Mouse (Mus musculus): ENCODE data around the gene Fam168a.
A peak's percentile ranks its signal among the peaks of the same experiment; 100 is the strongest.
"Not testable (repeated sequence)": the region's sequence is repeated elsewhere in the genome, so short reads cannot be mapped to it uniquely, and the experiment has no call there.

The Fam168a gene

DNA sequence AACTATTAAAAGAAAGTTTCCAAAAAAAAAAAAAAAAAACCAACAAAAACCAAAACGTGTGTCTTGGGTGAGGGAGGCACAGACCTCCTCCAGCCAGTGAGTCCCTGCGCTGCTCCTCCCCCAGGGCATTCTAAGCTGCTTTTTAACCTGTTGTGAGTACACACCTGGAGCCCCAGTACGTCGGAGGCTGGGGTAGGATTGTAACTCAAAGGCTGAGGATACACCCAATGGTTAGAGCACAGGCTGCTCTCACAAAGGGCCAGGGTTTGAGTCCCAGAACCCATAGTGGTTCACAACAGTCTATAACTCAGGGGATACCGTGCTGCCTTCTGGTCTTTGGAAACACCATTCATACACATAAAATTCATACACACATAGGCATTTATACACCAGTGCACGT, 135.2 kb downstream of the Fam168a start:
- DNase-seq (ENCODE audit: low read depth, low spot score), result no peak

DNA sequence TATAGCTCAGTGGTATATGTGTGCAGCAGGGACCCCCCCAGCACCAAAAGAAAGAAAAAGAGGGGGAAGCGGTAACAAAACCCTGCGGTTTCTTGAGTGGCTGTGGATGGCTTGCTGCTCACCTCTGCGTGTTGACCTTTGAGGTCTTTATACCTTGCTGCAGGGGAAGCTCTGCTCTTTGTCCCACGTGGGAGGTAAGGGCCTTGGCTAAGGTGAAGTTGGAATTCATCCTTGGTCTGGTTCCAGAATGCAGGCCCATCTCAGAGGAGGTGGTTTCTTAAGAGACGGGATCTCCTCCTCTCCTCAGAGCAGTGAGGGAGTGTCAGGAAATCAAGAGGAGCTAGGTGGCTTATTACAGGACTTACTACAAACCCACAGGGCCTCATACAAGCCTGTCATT, 135.7 kb downstream of the Fam168a start:
- DNase-seq (ENCODE audit: low read depth, low spot score), result no peak

GRCm38 (mm10) chr7:100843866-100844265, 137.4 kb downstream of the Fam168a start:
- DNase-seq (ENCODE audit: low read depth, low spot score), result no peak

- no peak for DNase-seq (ENCODE audit: low read depth, low spot score)
Measured at GRCm38 (mm10) chr7:100844385-100845025, 138.1 kb downstream of the Fam168a start.

GRCm38 (mm10) chr7:100845026-100845400, 138.6 kb downstream of the Fam168a start:
- no peak for DNase-seq (ENCODE audit: low read depth, low spot score)

DNA sequence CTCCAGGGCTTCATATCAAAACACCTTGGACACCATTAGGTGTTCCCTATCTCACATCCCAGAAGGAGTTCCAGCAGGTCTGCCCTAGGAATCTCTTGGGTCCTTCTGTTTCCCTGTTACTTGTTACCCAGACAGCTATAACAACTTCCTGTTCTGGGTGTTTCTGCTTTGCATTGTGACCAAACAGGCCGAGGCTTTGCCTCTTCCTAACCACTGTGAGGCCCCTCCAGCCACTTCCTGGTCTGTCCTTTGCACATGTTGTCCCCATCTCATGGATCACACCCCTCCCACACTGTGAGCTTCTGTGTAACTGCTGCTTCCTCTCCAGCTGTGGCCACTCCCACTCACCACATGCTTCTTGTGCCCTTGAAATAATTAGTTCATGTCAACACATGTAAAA, 139.0 kb downstream of the Fam168a start:
- no peak for DNase-seq (ENCODE audit: low read depth, low spot score)

- not testable (repeated sequence) for DNase-seq (ENCODE audit: low read depth, low spot score)
Measured at GRCm38 (mm10) chr7:100846033-100846432, 139.6 kb downstream of the Fam168a start.

GRCm38 (mm10) chr7:100847131-100847530, 140.7 kb downstream of the Fam168a start:
- no peak for DNase-seq (ENCODE audit: low read depth, low spot score)

GRCm38 (mm10) chr7:100848744-100849143, 142.3 kb downstream of the Fam168a start:
- DNase-seq (ENCODE audit: low read depth, low spot score), result peak; percentile 75

GRCm38 (mm10) chr7:100849508-100849907, 143.1 kb downstream of the Fam168a start:
- no peak for DNase-seq (ENCODE audit: low read depth, low spot score)

- no peak for DNase-seq (ENCODE audit: low read depth, low spot score)
Measured at GRCm38 (mm10) chr7:100851481-100852356, 145.3 kb downstream of the Fam168a start.

DNA sequence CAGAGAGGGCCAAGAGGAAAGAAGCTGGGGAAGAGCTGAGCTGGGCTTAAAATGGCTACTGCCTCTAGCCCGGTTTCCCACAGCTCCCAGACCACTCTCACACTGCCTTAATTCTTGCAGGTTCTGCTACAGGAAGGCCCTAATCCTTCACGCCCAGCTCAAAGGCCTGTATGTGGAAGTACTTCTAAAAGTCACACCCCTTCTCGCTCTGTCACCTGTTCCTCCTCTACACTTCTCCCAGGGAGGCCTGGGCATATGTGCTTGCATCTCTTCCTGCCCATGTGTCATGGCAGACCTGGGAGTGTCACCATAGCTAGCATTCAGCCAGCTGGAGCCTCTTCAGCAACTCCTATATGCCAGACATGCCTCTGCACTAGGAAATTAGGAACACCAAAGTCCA, 147.0 kb downstream of the Fam168a start:
- no peak for DNase-seq (ENCODE audit: low read depth, low spot score)

GRCm38 (mm10) chr7:100854137-100854814, 147.8 kb downstream of the Fam168a start:
- no peak for DNase-seq (ENCODE audit: low read depth, low spot score)

DNA sequence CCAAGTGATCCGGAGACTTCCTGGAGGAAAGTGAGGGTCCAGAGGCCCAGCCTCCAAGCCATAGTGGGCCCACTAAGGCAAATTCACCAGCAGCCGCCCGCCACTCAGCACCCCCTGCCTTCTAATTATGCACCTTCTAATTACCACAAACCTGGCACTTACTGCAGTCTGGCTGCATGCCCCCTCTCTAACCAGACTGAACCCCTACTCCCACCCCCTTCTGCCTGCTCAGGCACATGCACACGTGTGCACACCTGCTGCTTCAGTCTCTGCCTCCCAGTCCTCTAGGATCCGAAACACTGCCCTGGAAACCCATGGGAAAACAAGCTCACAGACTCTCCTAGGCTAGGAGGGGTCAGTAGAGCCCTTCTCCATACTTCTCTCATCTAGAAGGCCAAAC, 148.4 kb downstream of the Fam168a start:
- no peak for DNase-seq (ENCODE audit: low read depth, low spot score)

- DNase-seq (ENCODE audit: low read depth, low spot score), result no peak
Measured at GRCm38 (mm10) chr7:100855300-100855699, 148.9 kb downstream of the Fam168a start.

DNA sequence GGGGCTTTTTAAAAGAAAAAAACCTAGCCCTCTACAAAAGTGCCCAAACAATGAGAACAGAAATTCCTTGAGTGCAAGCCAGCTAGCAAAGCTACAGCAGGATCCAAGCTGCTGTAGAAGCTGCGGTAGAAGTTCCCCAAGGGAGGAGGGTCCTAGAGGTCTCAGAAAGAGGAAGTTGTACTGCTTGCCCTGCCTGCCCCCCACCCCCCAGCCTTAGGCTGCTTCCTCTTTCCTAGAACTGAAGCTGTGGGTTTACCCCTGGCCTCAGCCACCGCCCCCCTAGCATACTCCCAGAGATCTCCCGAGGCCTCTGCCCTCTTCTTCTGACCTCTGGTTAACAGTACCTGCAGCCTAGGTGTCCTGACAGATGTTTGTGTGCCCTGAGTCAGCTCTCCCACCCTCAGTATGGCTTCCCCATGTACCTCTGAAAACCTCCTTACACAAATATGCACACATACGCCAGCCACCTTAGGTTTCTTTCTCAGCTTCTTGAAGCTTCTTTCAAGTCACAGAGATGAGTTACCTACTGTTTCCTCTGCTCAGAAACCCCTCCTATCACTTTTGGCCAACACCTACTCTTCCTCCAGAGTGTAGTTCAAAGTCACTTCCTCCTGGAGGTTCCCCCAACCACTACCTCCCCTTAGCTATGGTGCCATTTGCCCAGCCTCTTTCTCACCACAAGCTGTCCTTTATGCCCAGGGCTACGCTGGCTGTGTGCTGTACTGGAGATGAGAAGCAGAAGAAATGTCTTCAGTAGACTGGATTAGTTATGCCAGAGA, 149.5 kb downstream of the Fam168a start:
- DNase-seq (ENCODE audit: low read depth, low spot score), result no peak

- no peak for DNase-seq (ENCODE audit: low read depth, low spot score)
Measured at GRCm38 (mm10) chr7:100860450-100860849, 154.0 kb downstream of the Fam168a start.

GRCm38 (mm10) chr7:100861209-100861608, 154.8 kb downstream of the Fam168a start:
- DNase-seq (ENCODE audit: low read depth, low spot score), result no peak

- no peak for DNase-seq (ENCODE audit: low read depth, low spot score)
Measured at GRCm38 (mm10) chr7:100862353-100862752, 155.9 kb downstream of the Fam168a start.

DNA sequence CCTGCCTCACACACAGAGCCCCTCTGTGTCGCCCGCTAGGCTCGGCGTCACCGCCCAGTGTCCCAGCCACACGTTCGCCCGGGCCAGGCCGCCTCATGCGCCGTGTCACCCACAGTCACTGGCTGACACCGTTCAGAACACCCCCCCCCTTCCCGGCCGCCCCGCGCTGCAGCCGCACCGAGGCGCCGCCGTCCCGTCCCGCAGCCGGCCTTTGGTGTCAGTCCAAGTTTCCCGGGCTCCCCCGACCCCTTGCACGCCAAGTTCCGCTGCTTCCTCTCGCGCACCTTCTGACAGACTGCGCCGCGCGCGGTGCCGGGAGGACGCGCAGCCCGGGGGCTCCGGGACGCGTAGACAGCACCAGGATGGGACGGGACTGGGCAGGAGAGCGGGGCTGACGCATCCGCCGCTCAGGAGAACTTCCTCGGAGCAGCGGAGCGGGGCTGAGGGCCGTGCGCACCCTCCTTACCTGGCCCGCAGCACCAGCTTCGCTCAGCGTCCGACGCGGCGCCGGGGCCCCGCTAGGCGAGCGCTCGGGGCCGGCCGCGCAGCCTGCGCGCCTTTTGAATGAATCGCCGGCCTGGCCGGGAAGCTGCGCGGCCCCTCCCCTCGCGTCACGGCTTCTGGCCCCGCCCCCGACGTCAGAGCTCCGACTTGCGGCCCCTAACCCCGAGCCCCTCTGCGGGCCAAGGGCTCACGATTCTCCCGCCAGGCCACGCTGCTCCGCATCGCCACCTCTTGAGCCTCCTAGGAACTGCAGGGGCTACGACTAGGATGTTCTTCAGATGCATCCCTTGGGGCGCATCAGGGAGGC, 156.6 kb downstream of the Fam168a start, which contains the start of gene Relt:
Gene Relt, minus strand, starts transcription at position 619 of the 811 bp plus-strand sequence.
- DNase-seq (ENCODE audit: low read depth, low spot score), result peak; percentile 96

GRCm38 (mm10) chr7:100866675-100867074, 160.2 kb downstream of the Fam168a start:
- peak; percentile 66 for DNase-seq (ENCODE audit: low read depth, low spot score)

All from ES-CJ7 (cell line).